Mouse (Mus musculus) adrenal gland, postnatal 4 days (tissue): ENCODE results near the gene Mark3. TPM values are rescaled to one million over a fixed set of nuclear protein-coding genes. Genes with fewer than 3 reads are reported as not detected.
A peak's percentile ranks its signal among the peaks of the same experiment; 100 is the strongest.
"Not testable (repeated sequence)": the region's sequence is repeated elsewhere in the genome, so short reads cannot be mapped to it uniquely, and the experiment has no call there.

ENCODE experiments used
- DNase-seq, 2 experiments: peaks; one replicate each; pipeline ENCODE4 v3.0.0; 2021 to 2022; ENCODE audit warnings: low spot score in 2 of 2, mixed read lengths in 2 of 2
- long read RNA-seq, 2 experiments: library from polyadenylated mRNA; stranded (forward); transcript quantifications; one replicate each; pipeline ENCODE4 v2.0.0; 2021
- total RNA-seq, 2 experiments: library from RNA; stranded (reverse); gene quantifications; 2 replicates each; pipeline ENCODE4 v1.2.3; 2021

Mark3 gene
- 100 to 1,000 TPM; 104 to 111 TPM for total RNA-seq
- long read RNA-seq, experiment 1, transcript Mark3-202 (17 exons, 3,365 nt): minor isoform, 7 of 52 reads
- long read RNA-seq, experiment 1, transcript Mark3-206 (18 exons, 2,807 nt): major isoform, 20 of 52 reads
- long read RNA-seq, experiment 1, partial matches to known transcripts: 7 of 52 reads
- long read RNA-seq, experiment 1, other reads (novel, unspliced or antisense): 18 of 52 reads
- long read RNA-seq, experiment 2, full-length matches to known transcripts: 130 of 215 reads
- long read RNA-seq, experiment 2, partial matches to known transcripts: 25 of 215 reads
- long read RNA-seq, experiment 2, other reads (novel, unspliced or antisense): 60 of 215 reads

DNA sequence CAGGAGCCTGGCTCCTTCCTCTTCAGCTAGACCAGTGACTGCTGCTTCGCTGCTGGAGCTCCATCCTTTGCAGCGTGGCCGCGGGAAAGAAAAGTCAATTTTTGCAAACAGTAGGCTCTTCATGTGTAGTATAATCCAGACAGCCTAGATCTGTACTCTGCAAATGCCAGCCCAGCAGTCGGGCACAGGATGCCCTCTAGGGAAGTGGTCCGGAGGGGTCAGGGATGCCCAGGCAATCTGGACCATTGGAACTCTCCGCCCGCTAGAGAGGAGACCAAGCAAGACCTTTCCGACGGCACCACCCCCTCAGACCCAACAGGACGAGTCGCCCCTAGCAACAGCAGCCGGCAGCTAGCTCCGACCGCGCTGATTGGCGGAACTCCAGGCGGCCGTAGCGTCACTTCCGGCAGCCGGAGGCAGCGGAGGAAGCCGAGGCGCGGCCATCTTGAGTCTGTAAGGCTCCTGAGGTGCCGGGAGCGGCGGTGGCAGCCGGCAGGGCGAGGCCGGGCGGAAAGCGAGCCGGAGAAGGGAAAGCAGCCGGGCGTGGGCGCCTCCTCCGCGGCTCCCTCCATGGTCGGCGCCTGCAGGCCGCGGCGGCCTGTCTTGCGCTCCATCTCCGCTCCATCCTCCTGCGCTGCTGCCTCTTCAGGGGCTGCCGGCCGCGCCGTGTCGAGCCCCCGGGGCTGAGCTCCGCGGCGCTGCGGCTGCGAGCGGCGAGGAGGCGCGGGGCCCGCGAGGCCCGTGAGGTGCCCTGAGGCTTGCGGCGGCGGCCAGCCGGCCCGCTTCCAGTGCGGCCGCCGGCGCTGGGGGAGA, at the start of gene Mark3:
Mark3 (plus strand) TSS at position 450 of the 813 bp plus-strand sequence.
- DNase-seq: peak; percentile 89 to 90

DNA sequence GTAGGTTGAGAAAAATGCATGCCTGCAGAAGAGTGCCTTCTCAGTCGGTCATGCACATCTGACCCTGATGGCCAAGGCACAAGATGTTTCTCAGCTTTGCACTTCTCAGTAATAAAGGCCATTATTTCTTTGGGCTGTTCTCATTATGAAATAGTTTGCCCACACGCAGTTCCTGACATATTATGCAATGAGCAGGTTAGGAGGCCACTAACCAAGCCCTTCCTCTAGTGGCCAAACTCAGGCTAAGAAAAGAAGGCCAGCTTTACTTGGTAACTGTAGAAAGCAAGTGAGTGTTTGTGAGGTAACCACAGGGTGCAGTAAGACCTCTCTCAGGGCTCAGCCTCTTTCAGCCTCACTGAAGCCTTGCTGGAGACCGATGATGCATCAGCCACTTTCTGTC, 49.4 kb upstream of the Mark3 start:
- no peak for DNase-seq

DNA sequence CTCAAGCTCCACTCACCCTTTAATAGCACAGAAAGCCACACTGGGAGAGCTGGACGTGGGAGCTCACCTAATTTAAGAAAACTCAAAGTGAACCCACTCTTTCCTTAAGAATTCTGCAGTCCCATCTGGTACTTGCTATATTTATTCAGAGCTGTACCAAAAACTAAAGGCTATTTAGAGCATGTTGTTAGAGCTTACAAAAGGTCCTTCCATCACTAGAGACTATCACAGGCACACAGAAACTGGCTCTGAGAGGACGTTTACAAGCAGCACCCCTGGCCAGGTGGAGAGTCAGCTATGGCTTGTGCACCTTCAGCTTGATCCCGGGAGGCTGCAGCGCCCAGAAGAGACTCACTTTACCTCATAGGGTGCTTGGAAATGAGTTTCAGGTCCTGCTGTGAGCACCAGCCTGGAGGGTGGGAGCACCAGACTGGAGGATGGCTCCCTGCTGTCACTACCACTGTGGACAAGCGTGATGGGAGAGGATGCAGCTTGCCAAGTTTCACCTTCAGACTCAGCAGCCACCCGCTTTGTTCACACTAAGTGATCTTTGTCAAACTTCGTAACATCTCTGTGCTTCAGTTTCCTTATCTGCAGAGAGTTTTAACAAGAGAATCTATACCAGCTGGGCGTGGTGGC, 46.6 kb upstream of the Mark3 start:
- DNase-seq: no peak

DNA sequence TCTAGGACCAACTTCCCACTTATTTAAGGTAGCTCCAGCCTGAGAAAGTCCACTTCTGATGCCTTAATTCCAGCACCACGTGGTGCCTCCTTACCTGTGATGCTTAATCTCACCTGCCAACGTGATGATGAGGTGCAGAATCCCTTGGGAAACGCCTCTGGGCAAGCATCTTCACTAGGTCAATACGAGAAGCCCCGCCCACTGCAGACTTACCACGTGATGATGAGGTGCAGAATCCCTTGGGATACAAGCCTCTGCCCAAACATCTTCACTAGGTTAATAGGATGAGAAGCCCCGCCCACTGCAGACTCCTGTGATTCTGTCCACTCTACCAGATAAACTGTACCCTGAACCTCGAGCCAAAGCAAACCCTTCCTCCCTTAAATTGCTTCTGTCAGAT, 45.1 kb upstream of the Mark3 start:
- no peak for DNase-seq

DNA sequence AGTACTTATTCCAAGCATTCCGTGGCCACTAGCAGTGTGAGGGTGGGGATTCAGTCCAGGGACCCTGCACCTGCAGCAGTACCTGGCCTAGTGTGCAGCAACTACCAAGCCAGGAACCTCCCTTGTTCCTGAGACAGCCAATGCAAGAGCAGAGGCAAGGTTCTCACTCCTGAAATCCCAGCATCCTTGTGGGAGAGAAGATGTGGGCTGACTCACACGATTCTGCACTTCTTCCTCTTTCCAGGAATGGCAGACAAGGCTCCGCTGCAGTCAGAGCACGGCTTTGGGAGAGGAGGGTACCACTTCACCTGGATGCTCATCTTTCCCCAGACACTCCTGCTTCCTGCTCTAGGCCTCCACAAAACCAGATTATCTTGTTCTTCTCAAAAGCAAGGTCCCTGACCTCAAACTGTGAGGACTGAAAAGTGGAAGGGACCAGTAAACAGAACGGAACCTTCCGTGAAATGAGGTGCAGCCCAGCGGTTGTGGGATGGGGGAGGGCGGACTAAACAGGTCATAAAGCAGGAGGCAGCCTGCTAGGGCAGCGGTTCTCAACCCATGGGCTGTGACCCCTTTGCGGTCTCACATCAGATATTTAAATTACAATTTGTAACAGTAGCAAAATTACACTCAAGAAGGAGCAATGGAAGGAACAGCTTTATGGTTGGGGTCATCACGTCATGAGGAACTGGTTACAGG, 41.1 kb upstream of the Mark3 start:
- no peak for DNase-seq

DNA sequence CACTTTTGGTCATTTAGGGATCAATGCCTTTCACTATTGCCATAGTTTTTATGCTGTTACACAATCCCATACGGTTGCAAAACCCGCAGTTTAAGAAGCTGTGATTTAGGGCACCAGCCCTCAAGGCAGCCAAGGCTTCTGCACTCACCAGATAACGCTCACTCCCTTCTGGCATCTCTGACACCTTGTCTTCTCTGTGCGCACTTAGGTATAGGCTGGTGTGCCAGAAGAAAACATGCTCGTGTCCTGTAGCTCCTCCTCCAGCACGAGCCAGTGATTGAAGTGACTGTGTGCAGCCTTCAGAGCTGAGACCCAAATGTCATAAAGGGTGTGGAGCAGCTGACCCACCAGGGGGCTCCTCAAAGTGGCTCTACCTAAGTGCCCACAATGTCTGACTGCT, 39.0 kb upstream of the Mark3 start:
- no peak for DNase-seq

DNA sequence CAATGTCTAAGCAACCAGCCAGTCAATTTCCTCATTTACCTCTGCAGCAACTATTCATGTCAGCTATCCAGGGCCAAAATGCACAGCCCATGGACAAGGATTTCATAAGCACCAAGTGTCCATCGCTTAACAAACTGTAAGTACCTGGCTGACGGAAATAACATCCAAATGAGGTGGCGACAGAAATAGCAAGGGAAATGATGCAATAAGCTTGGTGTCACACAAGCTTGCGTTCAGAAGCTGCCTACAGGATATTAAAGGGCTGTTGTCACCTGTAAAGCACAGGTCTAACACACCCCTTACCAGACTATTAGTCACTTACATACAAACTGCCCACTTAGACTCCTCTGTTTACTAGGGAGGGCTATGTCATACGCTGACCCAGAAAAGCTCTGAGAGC, 38.6 kb upstream of the Mark3 start:
- no peak for DNase-seq

DNA sequence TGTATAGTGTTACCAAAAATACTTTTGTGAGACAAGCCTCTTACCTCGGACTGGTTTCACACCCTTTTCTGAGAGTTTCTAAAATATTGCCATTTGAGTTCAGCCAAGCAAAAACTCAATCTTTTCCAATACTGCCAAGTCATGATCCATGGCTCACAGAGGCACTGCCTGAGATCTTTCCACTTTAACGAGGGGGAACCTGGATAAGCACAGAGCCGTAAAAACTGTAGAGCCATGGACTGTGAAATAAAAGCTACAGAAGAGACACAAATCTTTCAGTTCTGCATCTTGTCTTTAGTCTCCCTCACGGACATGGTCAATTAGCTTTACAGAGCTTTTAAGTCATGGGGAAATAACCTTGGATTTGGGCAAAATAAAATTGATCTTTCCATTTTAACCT, 37.6 kb upstream of the Mark3 start:
- DNase-seq: no peak

DNA sequence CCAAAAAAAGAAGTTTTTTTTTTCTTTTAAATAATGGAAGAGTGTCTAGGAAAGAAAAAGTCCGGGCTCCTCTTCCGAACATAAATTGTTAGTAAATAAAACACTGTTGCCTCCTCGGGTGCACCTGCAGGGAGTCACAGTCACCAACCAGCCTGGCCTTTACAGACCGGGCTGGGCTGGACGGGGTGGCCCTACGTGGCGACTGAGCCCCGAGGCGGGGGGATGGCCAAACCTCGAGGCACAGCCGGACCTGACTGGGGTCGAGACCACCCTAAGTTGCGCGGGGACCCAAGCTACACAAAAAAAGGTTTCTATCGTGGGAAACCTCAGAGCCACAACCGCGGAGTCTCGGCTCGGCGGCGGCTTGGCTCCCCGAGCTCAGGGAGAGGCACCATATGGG, 37.0 kb upstream of the Mark3 start:
- peak; percentile 15 to 28 for DNase-seq

DNA sequence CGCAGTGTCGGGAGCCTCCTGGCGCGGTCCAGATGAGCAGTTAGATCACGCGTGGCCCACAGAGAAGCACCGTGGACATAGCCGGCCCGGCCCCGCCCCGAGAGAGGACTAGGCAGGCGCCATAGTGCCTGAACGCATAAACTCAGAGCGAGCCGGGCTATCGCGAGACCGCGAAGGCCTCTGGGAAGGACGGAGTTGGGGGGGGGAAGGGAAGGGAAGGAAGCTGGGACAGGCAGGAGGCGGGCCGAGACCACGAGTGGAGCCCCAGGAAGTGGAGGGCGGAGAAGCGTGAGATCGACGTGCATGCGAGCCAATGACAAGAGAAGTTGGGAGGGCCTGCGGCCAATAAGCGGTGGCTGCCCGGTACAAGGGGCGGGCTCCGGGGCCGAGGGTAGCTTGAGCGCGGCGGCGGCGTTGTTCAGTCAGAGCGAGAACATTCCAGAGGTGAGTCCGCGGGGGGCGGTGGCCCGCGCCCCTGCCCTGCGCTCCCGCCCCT, 36.5 kb upstream of the Mark3 start, which contains the start of gene Eif5:
Eif5 (plus strand) TSS at position 221 of the 496 bp plus-strand sequence.
- peak; percentile 98 to 99 for DNase-seq

DNA sequence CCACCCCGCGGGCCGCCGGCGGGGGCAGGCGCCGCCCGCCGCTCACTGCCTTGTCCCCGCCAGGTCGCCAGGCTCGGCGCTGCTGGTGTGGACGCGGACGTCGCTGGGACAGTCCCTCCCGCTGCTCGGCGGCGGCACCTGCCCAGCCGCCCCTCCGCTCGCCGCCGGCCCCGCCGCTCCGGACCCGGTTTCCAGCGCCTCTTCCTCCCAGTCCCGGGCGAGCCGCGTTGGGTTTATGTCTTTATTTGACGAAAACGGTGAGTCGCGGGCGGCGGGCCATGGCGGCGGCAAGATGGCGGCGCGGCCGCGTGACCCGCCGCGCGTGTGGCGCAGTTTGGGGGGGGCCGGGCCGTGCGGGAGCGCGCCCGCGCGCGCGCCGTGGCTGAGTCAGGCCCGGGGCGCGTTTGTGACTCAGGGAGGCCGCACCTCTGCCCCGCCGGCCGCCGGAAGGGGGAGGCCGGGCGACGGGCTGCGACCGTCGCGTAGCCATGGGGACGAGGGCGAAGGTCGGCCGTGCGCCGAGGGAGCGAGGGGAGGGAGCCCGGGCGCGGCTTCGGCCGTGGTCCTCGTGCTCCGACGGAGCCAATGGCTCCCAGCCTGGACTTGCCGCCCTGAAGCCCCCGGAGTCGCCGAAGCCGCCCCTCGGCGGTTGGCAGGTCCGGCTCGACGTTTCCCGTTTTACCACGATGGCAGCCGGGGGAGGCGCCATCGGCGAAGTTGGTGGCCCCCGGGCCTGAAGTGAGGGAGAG, 35.9 kb upstream of the Mark3 start:
- DNase-seq: peak; percentile 71 to 74

DNA sequence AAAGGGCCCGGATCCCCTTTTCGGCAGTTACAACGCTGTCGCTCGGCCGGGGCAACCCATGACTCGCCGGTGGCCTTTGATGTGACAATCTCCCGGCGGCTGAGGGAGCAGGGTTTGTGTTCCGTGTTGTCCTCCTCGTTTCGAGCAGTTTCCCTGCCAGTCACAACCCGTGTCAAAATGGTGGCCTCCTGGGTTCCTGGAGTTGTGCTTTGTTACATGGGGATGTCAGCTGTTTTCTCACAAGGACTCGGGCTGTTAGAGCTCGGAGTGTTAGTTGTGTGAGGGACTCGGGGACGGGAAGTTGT, 35.3 kb upstream of the Mark3 start:
- DNase-seq: no peak

DNA sequence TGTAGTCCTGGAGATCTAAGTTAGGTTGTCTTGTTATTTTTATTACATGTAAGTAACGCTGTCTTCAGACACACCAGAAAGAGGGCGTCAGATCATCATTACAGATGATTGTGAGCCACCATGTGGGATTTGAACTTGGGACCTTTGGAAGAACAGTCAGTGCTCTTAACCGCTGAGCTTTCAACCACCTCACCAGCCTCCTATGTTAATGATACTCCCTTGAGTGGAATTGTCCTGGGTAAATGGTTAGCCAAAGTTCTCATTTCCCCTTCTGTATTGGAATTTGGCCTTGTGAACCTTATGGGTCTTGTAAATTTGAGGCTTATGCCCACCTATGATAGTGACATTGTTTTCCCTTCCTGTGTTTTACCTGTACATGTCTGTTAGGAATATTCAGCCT, 27.3 kb upstream of the Mark3 start:
- DNase-seq: no peak

DNA sequence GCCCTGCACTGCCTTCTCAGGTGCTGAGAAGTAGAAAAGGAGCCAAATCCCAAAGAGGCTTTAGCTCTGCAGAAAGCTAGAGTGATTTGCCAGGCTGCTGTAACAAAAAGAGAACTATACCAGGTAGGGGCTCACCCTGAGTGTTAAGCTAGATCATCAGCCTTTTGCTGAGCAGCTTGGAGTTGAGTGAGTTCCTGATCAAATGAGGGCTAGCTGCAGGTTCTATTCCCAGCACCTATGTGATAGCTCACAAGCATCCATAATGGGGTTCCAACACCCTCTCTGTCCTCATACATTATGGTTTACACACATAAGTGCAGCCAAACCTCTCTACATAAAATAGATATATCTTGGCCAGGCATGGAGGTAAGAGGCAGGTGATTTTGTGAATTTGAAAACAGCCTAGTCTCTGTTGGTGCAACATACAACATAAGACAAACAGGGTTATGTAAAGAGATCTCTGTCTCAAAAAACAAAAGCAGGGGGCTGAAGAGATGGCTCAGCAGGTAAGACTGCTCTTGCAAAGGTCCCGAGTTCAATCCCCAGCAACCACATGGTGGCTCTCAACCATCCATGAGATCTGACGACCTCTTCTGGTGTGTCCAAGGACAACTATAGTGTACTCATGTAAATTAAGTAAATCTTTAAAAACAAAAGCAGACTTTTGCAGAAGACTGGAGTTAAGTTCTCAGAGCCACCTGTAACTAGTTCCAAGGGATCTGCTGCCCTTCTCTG, 25.6 kb upstream of the Mark3 start:
- no peak for DNase-seq

DNA sequence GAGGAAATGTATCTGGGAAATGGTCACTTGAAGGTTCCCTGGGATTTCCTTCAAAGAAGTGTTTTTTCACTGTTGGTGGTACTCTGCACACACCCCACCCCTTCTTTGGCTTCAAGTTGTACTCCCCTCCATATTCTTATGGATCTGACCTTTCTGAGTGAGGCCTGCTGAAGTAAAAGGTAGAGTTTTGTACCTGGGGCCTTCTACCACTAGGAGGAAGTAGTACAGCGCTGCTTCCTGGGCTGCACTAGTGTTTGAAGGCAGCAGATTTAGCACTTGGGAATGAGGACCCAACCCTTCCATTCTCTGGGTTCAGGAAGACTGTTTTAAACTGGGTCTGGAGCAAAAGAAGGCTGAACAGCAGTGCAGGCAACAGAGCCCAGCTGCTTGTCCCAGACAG, 23.6 kb upstream of the Mark3 start:
- DNase-seq: no peak

DNA sequence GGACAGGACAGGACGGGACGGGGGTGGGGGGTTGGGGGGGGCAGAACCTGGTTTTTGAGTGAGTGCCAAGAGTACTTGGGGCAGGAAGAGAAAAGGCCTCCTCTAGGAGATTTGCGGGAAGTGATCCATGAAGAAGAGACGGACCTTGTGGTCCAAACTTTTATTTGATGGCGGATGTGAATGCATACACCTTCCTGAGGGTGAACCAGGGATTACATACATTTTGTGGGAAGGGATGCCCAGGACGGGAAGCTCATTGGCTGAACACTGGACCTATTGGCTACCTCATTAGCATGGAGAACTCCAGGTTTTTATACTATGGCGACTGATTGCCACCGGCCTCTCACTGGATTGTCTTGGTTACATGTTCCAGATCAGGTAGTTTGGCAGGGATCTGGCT, 22.0 kb upstream of the Mark3 start:
- no peak for DNase-seq

DNA sequence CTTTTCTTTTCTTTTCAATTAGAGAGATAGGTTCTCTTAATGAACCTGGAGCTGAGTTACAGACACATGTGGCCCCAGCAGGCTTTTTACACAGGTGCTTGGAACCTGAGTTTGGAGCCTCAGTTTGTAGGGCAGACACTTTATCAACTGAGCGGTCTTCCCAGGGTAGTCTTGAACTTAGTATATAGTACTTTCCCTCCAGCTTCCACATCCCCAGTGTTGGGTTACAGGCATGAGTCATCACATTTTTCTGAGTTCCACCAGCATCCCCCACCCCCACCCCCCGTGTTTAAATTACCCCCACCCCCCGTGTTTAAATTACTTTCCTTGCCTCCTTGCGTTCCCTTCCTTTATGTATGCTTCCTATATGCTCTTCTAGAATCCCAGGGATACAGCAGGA, 19.0 kb upstream of the Mark3 start:
- no peak for DNase-seq

DNA sequence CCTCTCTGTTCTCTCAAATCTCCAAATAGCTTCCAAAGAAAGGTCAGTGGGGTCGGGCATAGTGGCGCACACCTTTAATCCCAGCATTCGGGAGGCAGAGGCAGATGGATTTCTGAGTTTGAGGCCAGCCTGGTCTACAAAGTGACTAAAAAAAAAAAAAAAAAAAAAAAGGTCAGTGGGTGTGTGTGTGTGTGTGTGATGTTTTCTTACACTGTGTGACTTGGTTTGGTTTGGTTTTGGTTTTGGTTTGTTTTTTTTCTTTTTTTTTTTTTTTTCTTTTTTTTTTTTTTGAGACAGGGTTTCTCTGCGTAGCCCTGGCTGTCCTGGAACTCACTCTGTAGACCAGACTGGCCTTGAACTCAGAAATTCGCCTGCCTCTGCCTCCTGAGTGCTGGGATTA, 18.4 kb upstream of the Mark3 start:
- not testable (repeated sequence) for DNase-seq

DNA sequence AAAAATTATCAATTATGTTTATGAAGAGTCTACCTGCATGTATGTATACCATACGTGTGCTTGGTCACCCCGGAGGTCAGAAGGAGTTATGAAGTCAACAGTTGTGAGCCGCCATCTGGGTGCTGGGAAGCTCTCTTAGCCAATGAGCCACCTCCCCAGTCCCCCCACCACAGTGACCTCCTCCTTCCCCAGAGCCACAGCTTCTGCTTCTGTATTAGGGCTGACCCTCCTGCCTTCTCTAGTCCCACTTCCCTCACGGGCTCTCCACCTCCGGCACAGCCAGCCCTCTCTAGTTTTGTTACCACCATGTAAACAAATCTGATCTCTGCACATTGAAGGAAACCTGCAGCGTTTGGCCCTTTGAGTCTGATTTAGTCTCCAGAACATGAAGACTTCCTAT, 16.8 kb upstream of the Mark3 start:
- no peak for DNase-seq

DNA sequence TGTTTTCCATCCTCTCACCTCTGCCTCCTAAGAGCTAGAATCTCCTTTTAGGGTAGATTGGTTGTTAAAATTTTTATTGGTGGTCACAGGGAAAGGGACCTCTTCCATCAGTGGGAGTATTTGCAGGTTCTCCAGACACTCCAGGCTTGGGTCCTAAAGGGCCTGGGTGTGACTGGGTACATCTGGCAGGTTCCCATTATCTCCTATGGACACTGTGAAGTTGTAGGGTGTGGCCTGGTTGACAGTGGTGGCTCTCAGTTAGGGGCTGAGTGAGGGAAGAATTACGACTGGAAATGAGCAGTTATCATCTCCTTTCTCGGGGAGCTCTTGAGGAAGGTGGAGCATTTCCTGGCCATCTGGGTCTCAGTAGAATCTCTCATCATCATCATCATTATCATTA, 15.7 kb upstream of the Mark3 start:
- DNase-seq: no peak
